Mouse (Mus musculus) ES-E14 (cell line): ENCODE results near the gene Zkscan4. TPM values are rescaled to one million over a fixed set of nuclear protein-coding genes. Genes with fewer than 3 reads are reported as not detected.
A peak's percentile ranks its signal among the peaks of the same experiment; 100 is the strongest.
"Not testable (repeated sequence)": the region's sequence is repeated elsewhere in the genome, so short reads cannot be mapped to it uniquely, and the experiment has no call there.

ENCODE experiments used
- DNase-seq: peaks from one replicate; pipeline ENCODE4 v3.0.0-alpha.2; 2013; ENCODE audit warnings: low read depth, low spot score
- H3K27ac ChIP-seq: 2 replicates; pipeline ENCODE4 v1.5.1; 2012; ENCODE audit warnings: low read depth, mild to moderate bottlenecking, low read length, moderate library complexity, mixed read lengths; ENCODE audit not compliant: poor library complexity, insufficient read depth, severe bottlenecking
- H3K36me3 ChIP-seq: 2 replicates; pipeline ENCODE4 v1.6.1; 2012; ENCODE audit warnings: mild to moderate bottlenecking, low read length, moderate library complexity, mixed read lengths; ENCODE audit not compliant: control insufficient read depth, poor library complexity, insufficient read depth, severe bottlenecking
- H3K4me1 ChIP-seq, 2 experiments: fragments of 150-350 bp in 1 of 2; sonication (generic) in 1 of 2; 2 replicates each; pipeline ENCODE4 v1.6.1; 2012; ENCODE audit warnings: low read length in 2 of 2, mild to moderate bottlenecking in 1 of 2, mixed read lengths in 1 of 2; ENCODE audit not compliant: control insufficient read depth in 2 of 2, insufficient read depth in 2 of 2, poor library complexity in 1 of 2
- H3K4me3 ChIP-seq, 2 experiments: fragments of 150-350 bp in 1 of 2; sonication (generic) in 1 of 2; 2 replicates each; pipeline ENCODE4 v1.5.1; 2012; ENCODE audit warnings: low read length in 2 of 2, low read depth in 1 of 2, mild to moderate bottlenecking in 1 of 2, mixed read lengths in 1 of 2; ENCODE audit not compliant: insufficient read depth in 1 of 2, poor library complexity in 1 of 2, severe bottlenecking in 1 of 2
- H3K9ac ChIP-seq: 2 replicates; pipeline ENCODE4 v1.6.1; 2012; ENCODE audit warnings: low read depth, mild to moderate bottlenecking, low read length, mixed read lengths; ENCODE audit not compliant: poor library complexity, insufficient read depth, severe bottlenecking
- H3K9me3 ChIP-seq: fragments of 150-350 bp; sonication (generic); 2 replicates; pipeline ENCODE4 v1.6.1; 2012; ENCODE audit warnings: low read depth, mild to moderate bottlenecking, low read length; ENCODE audit not compliant: control insufficient read depth, insufficient read depth
- CHD2 ChIP-seq: IDR thresholded peaks from 2 replicates; pipeline ENCODE4 v1.6.1; 2014; ENCODE audit warnings: mild to moderate bottlenecking, low read depth, low read length, inconsistent platforms
- HCFC1 ChIP-seq: IDR thresholded peaks from 2 replicates; pipeline ENCODE4 v1.6.1; 2012; ENCODE audit warnings: low read length, inconsistent platforms, borderline replicate concordance; ENCODE audit not compliant: insufficient read depth
- MAFK ChIP-seq: IDR thresholded peaks from 2 replicates; pipeline ENCODE4 v1.6.1; 2014; ENCODE audit warnings: mild to moderate bottlenecking, low read depth, low read length, inconsistent platforms; ENCODE audit not compliant: insufficient read depth
- ZC3H11A ChIP-seq: IDR thresholded peaks from 2 replicates; pipeline ENCODE4 v1.6.1; 2012; ENCODE audit warnings: low read depth, mild to moderate bottlenecking, inconsistent platforms, low read length, borderline replicate concordance
- ZNF384 ChIP-seq: IDR thresholded peaks from 2 replicates; pipeline ENCODE4 v1.6.1; 2012; ENCODE audit warnings: low read depth, low read length, inconsistent platforms
- in situ Hi-C, 2 experiments: fragments of 600-800 bp; cut with MboI; formaldehyde crosslinking; loops; one replicate each; pipeline ENCODE4 v1.15.1; 2025; ENCODE audit warnings: low sequenced_read_pairs in 2 of 2, inconsistent platforms in 1 of 2; ENCODE audit not compliant: unreplicated experiment in 2 of 2
- total RNA-seq: library from RNA; depleted of rRNA; stranded (reverse); fragments of 300-350 nt; gene quantifications from 2 replicates; pipeline ENCODE4 v1.2.3, GENCODE M21; 2012; rRNA removed

Gene Zkscan4
- total RNA-seq = 0.31 and 0.79 TPM in 2 replicates

- DNase-seq, in situ Hi-C loops, H3K4me1 ChIP-seq, H3K9me3 ChIP-seq, H3K36me3 ChIP-seq, H3K27ac ChIP-seq: not testable (repeated sequence)
- Histone ChIP-seq H3K4me3 (peak within 1 kb of the TSS; percentile 60 to 80), H3K9ac (peak within 1 kb of the TSS; percentile 72; the same call in 1 of the 2 replicates)
Measured at GRCm38 (mm10) chr13:21478759-21479670, at the start of gene Zkscan4, which contains the start of gene Gm10065. TSS of gene Zkscan4 (plus strand) at chr13:21478907. TSS of gene Gm10065 (minus strand) at chr13:21479441.

GRCm38 (mm10) chr13:21435476-21435875 is 43.2 kb upstream of the Zkscan4 start:
- Histone ChIP-seq H3K4me1 (peaks cover 0 to 1% of the 10 kb centered on the region in 2 experiments; a peak in 1 of 4 replicates), H3K4me3 (no peak overlapping the region), H3K36me3 (no peaks in the 10 kb centered on the region), H3K9me3 (no peaks in the 10 kb centered on the region), H3K9ac (no peak overlapping the region), H3K27ac (no peak overlapping the region)
- no peak for DNase-seq
- TF ChIP-seq ZNF384 (no peak), MAFK (no peak), CHD2 (no peak), HCFC1 (no peak), ZC3H11A (no peak)
- in situ Hi-C loops = no loop called here

GRCm38 (mm10) chr13:21440503-21441206 is 38.1 kb upstream of the Zkscan4 start, which contains the start of gene Pgbd1:
TSS of gene Pgbd1 (minus strand) at chr13:21441058.
- Histone ChIP-seq H3K27ac (no peak within 1 kb of the TSS), H3K9ac (peak within 1 kb of the TSS; percentile 93)
- in situ Hi-C loops = no loop called here

GRCm38 (mm10) chr13:21441207-21441572 is 37.5 kb upstream of the Zkscan4 start:
- DNase-seq = no peak
- in situ Hi-C loops = no loop called here
- no peak overlapping the region for H3K27ac ChIP-seq
- no peaks in the 10 kb centered on the region for H3K9me3 ChIP-seq
- H3K4me3 ChIP-seq = peak overlapping the region; percentile 80 to 85
- H3K36me3 ChIP-seq = peaks cover 8% of the 10 kb centered on the region
- H3K9ac ChIP-seq = peak overlapping the region; percentile 93
- peaks cover 0 to 3% of the 10 kb centered on the region in 2 experiments; a peak in 1 of 4 replicates for H3K4me1 ChIP-seq
- TF ChIP-seq ZNF384 (peak; percentile 88), MAFK (no peak)

More at GRCm38 (mm10) chr13:21440503-21441206, 38.1 kb upstream of the Zkscan4 start, which contains the start of gene Pgbd1:
- peak within 1 kb of the TSS; percentile 80 to 85 for H3K4me3 ChIP-seq
- H3K36me3 ChIP-seq = peaks cover 8% of the 10 kb centered on the region
- no peak for TF ChIP-seq MAFK
- TF ChIP-seq HCFC1 = peak; percentile 36; the same call in 1 of the 2 replicates
- peaks cover 0 to 3% of the 10 kb centered on the region in 2 experiments; a peak in 1 of 4 replicates for H3K4me1 ChIP-seq
- no peaks in the 10 kb centered on the region for H3K9me3 ChIP-seq
- no peak for DNase-seq
